Mouse (Mus musculus) embryonic fibroblast, embryonic 13.5 days (primary cell): ENCODE measurements around the gene Bcl7a. TPM values are rescaled to one million over a fixed set of nuclear protein-coding genes. Genes with fewer than 3 reads are reported as not detected.

Experiments used
- H3K27ac ChIP-seq: 2 replicates; pipeline ENCODE4 v1.5.1; 2012; ENCODE audit warnings: low read length, control low read depth, inconsistent platforms; ENCODE audit not compliant: insufficient read depth
- H3K4me1 ChIP-seq: 2 replicates; pipeline ENCODE4 v1.6.1; 2011; ENCODE audit warnings: low read length; ENCODE audit not compliant: control insufficient read depth, insufficient read depth
- H3K4me3 ChIP-seq: 2 replicates; pipeline ENCODE4 v1.5.1; 2011; ENCODE audit warnings: mild to moderate bottlenecking, control low read depth, low read length; ENCODE audit not compliant: insufficient read depth
- CTCF ChIP-seq: IDR thresholded peaks from 2 replicates; pipeline ENCODE4 v1.5.1; 2011; ENCODE audit warnings: mild to moderate bottlenecking, control low read depth, low read length, moderate library complexity, borderline replicate concordance; ENCODE audit not compliant: insufficient read depth
- POLR2A ChIP-seq: IDR thresholded peaks from 2 replicates; pipeline ENCODE4 v1.6.1; 2011; ENCODE audit warnings: low read depth, mild to moderate bottlenecking, control low read depth, low read length, moderate library complexity
- polyA plus RNA-seq: library from polyadenylated mRNA; stranded (reverse); fragments of >200 nt; gene quantifications from 2 replicates; pipeline ENCODE4 v1.2.4, GENCODE M21; 2011; ENCODE audit warnings: low read depth; ENCODE audit not compliant: missing spikeins, insufficient read length

Bcl7a gene
- polyA plus RNA-seq, 1 experiment: 11.2 TPM

- TF ChIP-seq POLR2A: no peak
- TF ChIP-seq CTCF: no peak
Observed at GRCm38 (mm10) chr5:123307630-123308282, 35.9 kb upstream of the Bcl7a start.

GRCm38 (mm10) chr5:123309816-123310215 lies 33.8 kb upstream of the Bcl7a start:
- Histone ChIP-seq H3K4me3 (no peak overlapping the region), H3K4me1 (no peaks in the 10 kb centered on the region), H3K27ac (no peak overlapping the region)
- TF ChIP-seq POLR2A (no peak), CTCF (no peak)

More at GRCm38 (mm10) chr5:123307630-123308282, 35.9 kb upstream of the Bcl7a start:
- H3K4me3 ChIP-seq: no peak overlapping the region
- no peak overlapping the region for H3K27ac ChIP-seq
- no peaks in the 10 kb centered on the region for H3K4me1 ChIP-seq

DNA sequence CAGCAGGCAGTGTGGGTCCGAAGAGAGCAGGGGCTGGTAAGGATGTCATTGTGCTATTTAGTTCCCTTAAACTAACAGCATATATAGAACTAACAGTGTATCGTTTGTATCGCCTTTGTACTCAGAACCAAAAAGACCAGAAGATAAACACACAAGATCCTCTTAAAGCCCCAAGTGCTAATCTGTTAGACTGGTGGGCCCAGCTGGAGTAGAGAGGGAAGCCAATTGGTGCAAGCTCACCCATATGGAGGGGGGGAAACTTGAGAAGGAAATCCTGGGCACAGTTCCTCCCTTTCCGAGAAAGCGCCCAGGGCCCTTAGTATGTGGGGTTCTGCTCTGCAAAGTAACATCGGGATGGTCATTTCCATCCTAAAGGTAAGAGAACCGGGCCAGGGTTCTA lies 33.4 kb upstream of the Bcl7a start:
- Histone ChIP-seq H3K4me3 (no peak overlapping the region), H3K4me1 (no peaks in the 10 kb centered on the region), H3K27ac (no peak overlapping the region)
- no peak for TF ChIP-seq POLR2A
- no peak for TF ChIP-seq CTCF

DNA sequence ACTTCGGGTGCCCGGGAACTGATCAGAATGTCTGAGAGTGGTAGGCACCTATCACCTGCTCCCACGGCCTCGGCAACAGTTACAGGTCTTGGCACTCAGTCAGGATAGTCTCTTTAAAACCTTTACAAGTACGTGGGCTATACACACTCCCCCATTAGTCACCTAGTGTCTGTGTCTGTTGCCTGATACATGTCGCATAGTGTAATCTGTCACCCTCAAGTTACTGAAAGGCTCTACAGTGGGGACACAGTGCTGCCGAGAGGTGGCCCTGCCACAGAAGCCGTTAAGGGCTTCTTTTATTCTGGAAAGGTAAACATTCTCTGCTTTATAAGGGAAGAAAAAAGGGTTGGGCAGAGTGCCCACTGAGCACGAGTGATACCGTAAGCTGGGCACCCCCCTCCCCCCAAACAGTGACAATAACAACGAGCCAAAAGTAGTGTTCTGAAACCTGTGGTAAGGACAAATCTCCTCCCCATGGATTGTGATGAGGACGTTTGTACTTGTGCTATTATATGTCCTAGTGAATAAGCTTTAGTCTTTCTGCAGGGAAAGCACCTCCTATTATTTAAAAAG lies 30.5 kb upstream of the Bcl7a start:
- TF ChIP-seq POLR2A (no peak), CTCF (no peak)
- Histone ChIP-seq H3K4me3 (no peak overlapping the region), H3K27ac (no peak overlapping the region), H3K4me1 (0 out of 2 replicates have a peak, but pooled peaks cover 1% of the 10 kb centered on the region)

- H3K4me1 ChIP-seq: 0 out of 2 replicates have a peak, but pooled peaks cover 1% of the 10 kb centered on the region
- no peak overlapping the region for H3K27ac ChIP-seq
- no peak for TF ChIP-seq POLR2A
- no peak for TF ChIP-seq CTCF
- H3K4me3 ChIP-seq: no peak overlapping the region
Observed at GRCm38 (mm10) chr5:123313851-123314380, 29.7 kb upstream of the Bcl7a start.

DNA sequence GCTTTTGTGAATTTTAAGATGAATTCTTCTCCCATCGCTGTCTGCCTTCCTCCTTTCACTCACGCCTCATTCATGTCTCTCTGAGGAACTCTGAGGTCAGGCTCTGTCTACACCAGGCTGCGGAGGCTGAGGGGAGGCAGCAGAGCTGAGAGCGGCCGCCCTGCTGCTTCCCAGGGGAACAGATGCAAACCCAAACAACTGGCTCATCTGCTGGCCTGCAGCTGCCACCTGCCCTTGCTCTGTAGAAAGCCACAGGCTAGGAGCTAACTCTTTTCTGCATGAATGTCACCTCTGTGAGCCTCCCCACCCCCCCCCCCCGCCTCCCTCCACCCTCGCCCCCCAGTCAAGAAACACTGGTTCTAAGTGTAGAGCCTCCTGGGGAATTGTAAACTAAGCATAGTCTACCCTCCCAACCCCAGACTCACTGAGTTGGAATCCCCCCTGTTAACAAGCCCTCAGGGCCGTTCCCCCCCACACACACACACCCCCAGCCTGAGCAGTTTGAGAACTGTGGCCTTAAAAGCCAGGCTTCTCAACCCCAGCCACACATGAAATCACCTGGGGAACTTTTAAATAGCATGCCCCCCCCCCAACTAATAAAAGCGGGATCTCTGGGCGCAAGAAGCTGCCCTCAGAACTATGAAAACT lies 28.3 kb upstream of the Bcl7a start:
- 0 out of 2 replicates have a peak, but pooled peaks cover 1% of the 10 kb centered on the region for H3K4me1 ChIP-seq
- H3K27ac ChIP-seq: no peak overlapping the region
- H3K4me3 ChIP-seq: no peak overlapping the region
- TF ChIP-seq CTCF (no peak), POLR2A (no peak)

DNA sequence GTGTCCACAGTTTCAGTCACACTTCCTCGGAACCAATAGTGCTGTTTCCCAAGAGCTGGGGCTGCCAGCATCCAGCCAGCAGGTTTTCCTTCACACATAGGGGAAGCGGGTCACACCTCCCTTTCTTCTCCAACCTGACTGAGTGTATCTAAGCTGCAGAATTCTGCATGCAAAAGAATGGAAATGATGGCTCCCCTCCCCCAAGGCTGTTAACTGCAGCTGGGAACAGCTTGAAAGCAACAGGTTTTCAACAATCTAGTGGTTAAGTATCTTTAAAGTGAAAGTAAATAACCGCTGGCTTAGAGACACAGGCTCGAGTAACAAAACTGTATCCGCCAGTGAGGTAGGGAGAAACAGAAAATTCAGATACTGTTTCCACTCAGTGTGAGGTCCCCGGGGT lies 25.6 kb upstream of the Bcl7a start:
- Histone ChIP-seq H3K4me1 (0 out of 2 replicates have a peak, but pooled peaks cover 1% of the 10 kb centered on the region), H3K27ac (no peak overlapping the region), H3K4me3 (peak overlapping the region; percentile 34)
- TF ChIP-seq POLR2A (no peak), CTCF (no peak)

- no peak overlapping the region for H3K27ac ChIP-seq
- TF ChIP-seq POLR2A: no peak
- no peak for TF ChIP-seq CTCF
- H3K4me1 ChIP-seq: peaks cover 7% of the 10 kb centered on the region
- no peak overlapping the region for H3K4me3 ChIP-seq
Observed at GRCm38 (mm10) chr5:123320136-123320535, 23.5 kb upstream of the Bcl7a start.

DNA sequence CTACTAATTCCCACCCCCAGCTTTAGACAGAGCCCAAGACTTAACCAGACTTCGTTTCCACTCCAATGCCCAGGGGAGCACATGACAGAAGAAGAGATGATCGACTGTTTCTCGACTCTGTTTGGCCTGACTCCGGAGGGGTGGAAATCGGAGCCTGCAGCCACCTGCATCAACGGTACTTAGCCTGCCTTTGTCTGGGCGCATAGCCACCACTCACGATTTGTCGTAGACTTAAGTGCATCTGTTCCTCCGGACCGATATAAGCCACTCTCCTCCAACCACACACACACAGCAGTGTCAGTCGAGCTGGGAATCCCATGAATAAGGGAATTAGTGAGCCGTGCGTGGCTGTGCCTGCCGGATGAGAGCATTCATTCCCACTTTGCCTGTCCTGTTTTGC lies 19.4 kb upstream of the Bcl7a start:
- no peak for TF ChIP-seq POLR2A
- no peak for TF ChIP-seq CTCF
- Histone ChIP-seq H3K4me1 (peaks cover 16% of the 10 kb centered on the region), H3K4me3 (no peak overlapping the region), H3K27ac (no peak overlapping the region)

GRCm38 (mm10) chr5:123326006-123326750 lies 17.5 kb upstream of the Bcl7a start:
- no peak for TF ChIP-seq CTCF
- peak; percentile 42; the same call in 1 of the 2 replicates for TF ChIP-seq POLR2A
- peaks cover 16% of the 10 kb centered on the region for H3K4me1 ChIP-seq
- peak overlapping the region; percentile 97 for H3K27ac ChIP-seq
- no peak overlapping the region for H3K4me3 ChIP-seq
